Mouse (Mus musculus) activated CD4-positive, CD25-positive, alpha-beta regulatory T cell (primary cell): ENCODE results near the gene 4930505A04Rik. TPM values are rescaled to one million over a fixed set of nuclear protein-coding genes. Genes with fewer than 3 reads are reported as not detected.

Source experiments
- polyA plus RNA-seq, 2 experiments: library from polyadenylated mRNA; unstranded; fragments of 100-300 nt; shearing (Covaris generic); gene quantifications; one replicate each; pipeline ENCODE4 v1.2.1; 2017

4930505A04Rik gene
- not detected for polyA plus RNA-seq

DNA sequence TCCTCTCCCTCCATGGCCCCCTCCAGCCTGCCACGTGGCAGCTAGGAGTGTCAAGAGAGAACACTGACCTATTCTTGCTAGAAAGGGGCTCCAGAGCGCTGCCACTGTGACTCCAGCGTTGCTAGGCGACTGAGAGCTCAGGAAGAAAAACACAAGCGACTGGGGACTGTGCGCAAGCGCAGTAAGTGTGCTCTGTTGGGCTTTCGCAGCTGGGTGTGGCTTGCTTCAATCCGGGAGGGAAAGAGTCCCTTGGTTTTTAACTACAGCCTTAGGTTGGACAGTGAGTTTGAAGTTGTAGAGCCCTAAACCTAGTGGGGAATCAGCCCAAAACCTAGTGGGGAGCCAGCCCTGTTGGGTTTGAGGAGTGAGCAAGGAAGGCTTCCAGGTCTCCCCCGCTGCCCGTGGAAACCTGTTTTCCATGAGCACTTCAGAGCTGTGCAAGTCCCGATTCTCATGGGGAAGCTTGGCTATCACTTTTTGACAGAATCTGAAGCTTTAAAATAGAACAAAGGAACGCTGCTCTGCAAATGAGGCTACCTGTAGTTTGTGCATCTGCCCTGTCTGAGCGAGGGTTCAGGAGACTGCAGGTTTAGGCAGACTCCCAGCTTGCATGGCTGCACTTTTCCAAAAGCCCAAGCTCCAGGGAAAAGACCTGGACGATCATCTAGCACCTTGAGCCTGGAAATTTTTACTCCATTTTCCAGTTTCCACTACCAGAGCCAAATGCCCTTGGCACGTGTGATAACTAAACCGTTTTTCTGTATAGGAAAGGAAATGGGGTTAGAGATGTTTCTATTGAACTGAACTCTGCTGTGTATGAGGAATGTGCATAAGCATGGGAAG lies at the start of gene 4930505A04Rik:
TSS of gene 4930505A04Rik (minus strand) at position 77 of the 843 bp plus-strand sequence.

Other genes with a start within 250 kb of the 4930505A04Rik start
- 10 to 100 TPM; 58.3 to 83.2 TPM for gene Sptbn1, start 203.7 kb downstream of the 4930505A04Rik start, polyA plus RNA-seq
- gene Acyp2, start 177.8 kb upstream of the 4930505A04Rik start, polyA plus RNA-seq, result 1 to 10 TPM; 1.7 to 2.2 TPM